Mouse (Mus musculus) neural tube, embryonic 14.5 days (tissue): ENCODE data around the gene Tsen2. TPM values are rescaled to one million over a fixed set of nuclear protein-coding genes. Genes with fewer than 3 reads are reported as not detected.

Source experiments
- ATAC-seq: fragments of 200-750 bp; cut with Nextera tagmentation; 2 replicates; pipeline ENCODE4 v1.8.0; 2017; ENCODE audit warnings: low read depth, mild to moderate bottlenecking, moderate TSS enrichment, moderate library complexity
- H3K27ac ChIP-seq: fragments of 300-500 bp; sonication (generic); 2 replicates; pipeline ENCODE4 v1.5.1; 2014; ENCODE audit warnings: low read depth, mild to moderate bottlenecking, control low read depth, low read length, moderate library complexity, mixed read lengths
- H3K27me3 ChIP-seq: fragments of 300-500 bp; sonication (generic); 2 replicates; pipeline ENCODE4 v1.6.1; 2014; ENCODE audit warnings: low read length; ENCODE audit not compliant: control insufficient read depth, insufficient read depth
- H3K36me3 ChIP-seq: fragments of 300-500 bp; sonication (generic); 2 replicates; pipeline ENCODE4 v1.6.1; 2014; ENCODE audit warnings: low read length, mixed read lengths; ENCODE audit not compliant: control insufficient read depth, insufficient read depth
- H3K4me1 ChIP-seq: fragments of 300-500 bp; sonication (generic); 2 replicates; pipeline ENCODE4 v1.6.1; 2014; ENCODE audit warnings: low read length; ENCODE audit not compliant: control insufficient read depth, insufficient read depth
- H3K4me2 ChIP-seq: fragments of 300-500 bp; sonication (generic); 2 replicates; pipeline ENCODE4 v1.6.1; 2014; ENCODE audit warnings: mild to moderate bottlenecking, low read depth, low read length, control low read depth
- H3K4me3 ChIP-seq: fragments of 300-500 bp; sonication (generic); 2 replicates; pipeline ENCODE4 v1.5.1; 2014; ENCODE audit warnings: low read depth, low read length, control low read depth, mixed read lengths
- H3K9ac ChIP-seq: fragments of 300-500 bp; sonication (generic); replicated peaks from 2 replicates; pipeline ENCODE4 v1.6.1; 2014; ENCODE audit warnings: low read depth, mild to moderate bottlenecking, control low read depth, low read length, mixed read lengths
- H3K9me3 ChIP-seq: fragments of 300-500 bp; sonication (generic); 2 replicates; pipeline ENCODE4 v1.6.1; 2016; ENCODE audit warnings: low read length; ENCODE audit not compliant: control insufficient read depth
- WGBS: fragments of 180-500 bp; shearing (Covaris S2); extraction: QIAGEN DNeasy Blood & Tissue Kit; methylation state at CpG from one replicate; pipeline ENCODE4 v1.1.7; 2014; 5-methylcytosine and 5-hydroxymethylcytosine counted together
- polyA plus RNA-seq: library from polyadenylated mRNA; unstranded; fragments of >200 nt; fragmentation: Nextera tagmentation; extraction: Ambion mirVana; gene quantifications from 2 replicates; pipeline ENCODE4 v1.2.1, GENCODE M21; 2014

Tsen2 gene
- polyA plus RNA-seq, 1 experiment from 2014 or later: 40.4 TPM

GRCm38 (mm10) chr6:115583430-115584125 is 39.1 kb downstream of the Tsen2 start:
- no peak overlapping the region for H3K9ac ChIP-seq
- H3K27me3 ChIP-seq: no peaks in the 10 kb centered on the region
- no peaks in the 10 kb centered on the region for H3K9me3 ChIP-seq
- H3K27ac ChIP-seq: no peak overlapping the region
- no peaks in the 10 kb centered on the region for H3K4me1 ChIP-seq
- WGBS: 87% methylated on average over 6 of the region's 6 CpGs
- ATAC-seq: no peak
- peaks cover under 1% of the 10 kb centered on the region; the same call in 1 of the 2 replicates for H3K36me3 ChIP-seq
- H3K4me2 ChIP-seq: no peak overlapping the region
- no peak overlapping the region for H3K4me3 ChIP-seq

GRCm38 (mm10) chr6:115584176-115584575 is 39.7 kb downstream of the Tsen2 start:
- Histone ChIP-seq H3K9ac (no peak overlapping the region), H3K27me3 (no peaks in the 10 kb centered on the region), H3K4me3 (no peak overlapping the region), H3K9me3 (no peaks in the 10 kb centered on the region), H3K4me2 (no peak overlapping the region), H3K27ac (no peak overlapping the region), H3K36me3 (no peaks in the 10 kb centered on the region), H3K4me1 (no peaks in the 10 kb centered on the region)
- 93% methylated on average over 3 of the region's 3 CpGs for WGBS
- no peak for ATAC-seq

DNA sequence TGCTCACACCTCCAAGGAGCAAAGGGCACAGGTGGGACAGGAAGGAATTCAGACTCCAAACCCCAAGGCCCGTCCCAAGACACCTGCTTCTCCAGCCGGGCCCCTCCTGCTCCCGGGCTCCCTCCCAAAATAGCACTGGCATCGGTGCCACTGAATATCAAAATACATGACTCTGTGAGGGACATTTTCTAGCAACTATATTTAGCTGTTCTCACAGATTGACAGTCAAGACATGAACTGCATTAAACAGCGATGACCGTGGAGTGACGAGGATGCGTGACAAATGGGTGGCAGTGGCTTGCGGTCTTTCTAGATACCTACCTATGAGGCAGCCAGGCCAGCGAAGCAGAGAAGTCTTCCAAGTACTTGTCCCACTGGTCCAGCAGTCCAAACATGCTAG is 41.9 kb downstream of the Tsen2 start:
- Histone ChIP-seq H3K36me3 (no peaks in the 10 kb centered on the region), H3K9me3 (no peaks in the 10 kb centered on the region), H3K27me3 (no peaks in the 10 kb centered on the region), H3K4me2 (no peak overlapping the region), H3K9ac (no peak overlapping the region), H3K4me1 (no peaks in the 10 kb centered on the region), H3K27ac (no peak overlapping the region), H3K4me3 (no peak overlapping the region)
- ATAC-seq: no peak
- WGBS: 88% methylated on average over 10 of the region's 10 CpGs

GRCm38 (mm10) chr6:115591692-115592359 is 47.4 kb downstream of the Tsen2 start:
- ATAC-seq: no peak
- H3K36me3 ChIP-seq: no peaks in the 10 kb centered on the region
- 87% methylated on average over 19 of the region's 19 CpGs for WGBS
- 0 out of 2 replicates have a peak overlapping the region, but pooled peaks have one; percentile 3 for H3K9ac ChIP-seq
- no peak overlapping the region for H3K4me2 ChIP-seq
- H3K27me3 ChIP-seq: no peaks in the 10 kb centered on the region
- no peak overlapping the region for H3K4me3 ChIP-seq
- no peaks in the 10 kb centered on the region for H3K4me1 ChIP-seq
- no peak overlapping the region for H3K27ac ChIP-seq
- no peaks in the 10 kb centered on the region for H3K9me3 ChIP-seq

DNA sequence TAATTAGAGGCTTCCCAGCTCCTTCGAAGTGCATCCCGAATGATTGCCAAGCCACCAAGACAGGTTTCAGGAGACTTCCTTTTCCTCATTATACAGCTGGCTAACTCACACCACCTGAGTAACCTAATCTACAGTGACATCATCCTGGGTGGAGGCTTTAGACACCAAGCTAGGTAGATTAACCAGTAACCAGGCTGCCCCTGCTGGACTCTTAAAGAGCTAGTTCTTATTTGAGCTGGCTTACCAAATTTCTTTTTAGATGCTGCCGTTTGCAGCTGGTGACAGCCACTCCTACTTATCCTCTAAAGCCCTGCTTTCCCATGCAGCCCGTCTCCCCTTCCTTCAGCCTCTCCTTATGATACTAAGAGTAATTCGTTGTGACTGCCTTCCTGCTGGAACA is 48.0 kb downstream of the Tsen2 start, which contains the start of gene Mkrn2os:
Gene Mkrn2os, minus strand, starts transcription at position 119 of the 400 bp plus-strand sequence.
- Histone ChIP-seq H3K36me3 (no peaks in the 10 kb centered on the region), H3K4me2 (no peak within 1 kb of the TSS), H3K4me1 (no peaks in the 10 kb centered on the region), H3K27me3 (no peaks in the 10 kb centered on the region), H3K9me3 (no peaks in the 10 kb centered on the region), H3K27ac (no peak within 1 kb of the TSS), H3K4me3 (no peak within 1 kb of the TSS), H3K9ac (0 out of 2 replicates have a peak within 1 kb of the TSS, but pooled peaks have one; percentile 3)
- WGBS: 69% methylated on average over 5 of the region's 5 CpGs
- no peak for ATAC-seq

DNA sequence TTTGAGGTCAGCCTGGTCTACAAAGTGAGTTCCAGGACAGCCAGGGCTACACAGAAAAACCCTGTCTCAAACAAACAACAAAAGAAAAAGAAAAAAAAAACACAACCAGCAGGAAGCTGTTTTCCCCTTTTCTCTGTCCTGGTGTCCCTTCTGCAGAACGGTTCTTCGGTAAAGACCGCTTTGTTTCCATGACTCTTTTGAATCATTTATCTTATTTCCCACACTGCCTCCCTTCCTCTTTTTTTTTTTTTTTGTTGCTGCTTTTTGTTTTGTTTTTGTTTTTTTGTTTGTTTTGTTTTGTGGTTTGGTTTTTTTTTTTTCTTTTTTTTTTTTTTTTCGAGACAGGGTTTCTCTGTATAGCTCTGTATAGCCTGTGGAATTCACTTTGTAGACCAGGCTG is 48.8 kb downstream of the Tsen2 start:
- WGBS: 75% methylated on average over 4 of the region's 4 CpGs
- no peak overlapping the region for H3K27ac ChIP-seq
- H3K4me3 ChIP-seq: no peak overlapping the region
- no peaks in the 10 kb centered on the region for H3K4me1 ChIP-seq
- H3K36me3 ChIP-seq: no peaks in the 10 kb centered on the region
- no peaks in the 10 kb centered on the region for H3K9me3 ChIP-seq
- no peaks in the 10 kb centered on the region for H3K27me3 ChIP-seq
- H3K9ac ChIP-seq: no peak overlapping the region
- no peak for ATAC-seq
- H3K4me2 ChIP-seq: no peak overlapping the region

DNA sequence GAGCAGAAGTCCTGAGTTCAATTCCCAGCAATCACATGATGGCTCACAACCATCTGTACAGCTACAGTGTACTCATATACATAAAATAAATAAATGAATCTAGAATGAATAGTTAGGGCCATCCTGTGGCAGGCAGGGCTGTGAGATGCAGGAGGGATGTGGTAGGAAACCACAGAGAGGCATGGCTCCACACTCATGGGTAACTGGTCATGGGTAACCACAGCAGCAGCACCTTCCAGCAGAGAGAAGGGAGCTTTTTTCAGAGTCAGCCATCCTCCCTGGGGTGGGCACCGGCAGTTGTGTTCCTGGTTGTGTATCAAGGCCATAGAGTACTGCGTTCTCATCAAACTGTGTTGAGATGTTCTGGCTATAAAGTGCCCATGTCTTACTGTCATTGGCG is 50.0 kb downstream of the Tsen2 start:
- Histone ChIP-seq H3K27me3 (no peaks in the 10 kb centered on the region), H3K36me3 (no peaks in the 10 kb centered on the region), H3K4me1 (no peaks in the 10 kb centered on the region), H3K4me2 (no peak overlapping the region), H3K27ac (no peak overlapping the region), H3K9me3 (no peaks in the 10 kb centered on the region), H3K9ac (no peak overlapping the region), H3K4me3 (no peak overlapping the region)
- ATAC-seq: no peak
- WGBS: 79% methylated on average over 3 of the region's 3 CpGs

DNA sequence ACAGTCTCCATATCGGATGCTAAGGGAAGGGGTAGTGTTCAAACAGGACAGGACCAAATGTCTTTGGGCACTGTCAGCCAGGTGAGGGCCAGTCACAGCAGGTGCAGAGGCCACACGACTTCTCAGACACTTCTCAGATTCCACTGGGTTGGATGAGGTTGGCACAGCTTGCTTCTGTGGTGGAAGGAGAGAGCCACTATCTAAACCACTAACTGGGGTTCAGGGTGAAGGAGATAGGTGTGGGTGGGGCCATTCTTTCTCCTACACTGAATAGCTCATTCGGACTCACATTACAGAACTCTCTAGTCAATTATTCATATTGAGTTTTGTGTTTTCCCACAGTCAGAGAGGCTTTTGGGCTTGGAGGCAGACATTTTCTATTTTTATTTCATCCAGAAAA is 51.2 kb downstream of the Tsen2 start:
- WGBS: 63% methylated on average over 3 of the region's 3 CpGs
- H3K4me1 ChIP-seq: no peaks in the 10 kb centered on the region
- no peak overlapping the region for H3K9ac ChIP-seq
- no peak overlapping the region for H3K4me2 ChIP-seq
- no peaks in the 10 kb centered on the region for H3K9me3 ChIP-seq
- H3K27me3 ChIP-seq: no peaks in the 10 kb centered on the region
- no peak overlapping the region for H3K4me3 ChIP-seq
- H3K36me3 ChIP-seq: no peaks in the 10 kb centered on the region
- ATAC-seq: no peak
- no peak overlapping the region for H3K27ac ChIP-seq

DNA sequence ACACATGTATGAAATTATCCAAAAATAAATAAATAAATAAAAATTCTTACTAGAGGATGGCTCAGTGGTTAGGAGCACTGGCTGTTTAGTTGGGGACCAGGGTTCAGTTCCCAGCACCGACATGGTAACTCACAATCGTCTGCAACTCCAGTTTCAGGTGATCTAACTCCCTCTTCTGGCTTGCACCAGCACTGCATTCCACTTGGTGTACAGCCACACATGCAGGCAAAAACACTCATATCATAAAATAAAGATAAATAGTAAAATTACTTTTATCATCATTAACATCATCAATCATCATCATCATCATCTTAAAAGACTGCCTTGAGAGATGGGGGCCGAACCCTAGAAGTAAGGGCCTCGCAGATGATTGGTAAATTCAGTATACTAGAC is 56.9 kb downstream of the Tsen2 start:
- no peaks in the 10 kb centered on the region for H3K9me3 ChIP-seq
- peak overlapping the region; percentile 73; the same call in 1 of the 2 replicates for H3K4me2 ChIP-seq
- H3K4me3 ChIP-seq: peak overlapping the region; percentile 85
- 0 out of 2 replicates have a peak, but pooled peaks have one; percentile 16 for ATAC-seq
- no peak overlapping the region for H3K9ac ChIP-seq
- no peaks in the 10 kb centered on the region for H3K36me3 ChIP-seq
- 64% methylated on average over 4 of the region's 4 CpGs for WGBS
- peaks cover 8% of the 10 kb centered on the region for H3K4me1 ChIP-seq
- H3K27me3 ChIP-seq: no peaks in the 10 kb centered on the region
- H3K27ac ChIP-seq: no peak overlapping the region
